Mouse (Mus musculus) neural tube, embryonic 10.5 days (tissue): Measurements from ENCODE around the gene Bfsp2.

Experiments used
- DNase-seq: peaks from one replicate; pipeline ENCODE4 v3.0.0-alpha.2; 2017; ENCODE audit warnings: low spot score; ENCODE audit errors: extremely low spot score

Bfsp2 gene

DNA sequence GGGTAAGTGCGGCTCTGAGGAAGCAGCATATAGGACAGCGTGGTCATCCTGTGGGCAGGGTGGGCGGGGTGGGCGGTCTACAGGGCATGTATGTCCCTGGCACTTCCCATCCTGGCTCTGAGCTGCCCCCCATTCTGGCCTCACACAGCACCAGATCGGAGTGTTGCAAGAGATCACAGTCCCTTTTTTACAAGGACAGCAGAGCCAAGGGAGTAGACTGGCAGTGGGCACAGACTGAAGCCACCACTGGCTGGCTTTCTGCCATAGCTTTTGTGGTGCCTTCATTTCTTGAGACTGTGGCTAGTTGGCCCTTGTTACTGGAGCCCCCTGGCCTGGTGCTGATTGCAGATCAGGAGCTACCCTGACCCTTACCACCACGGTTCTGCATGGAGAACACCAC is 6.0 kb upstream of the Bfsp2 start:
- no peak for DNase-seq

DNA sequence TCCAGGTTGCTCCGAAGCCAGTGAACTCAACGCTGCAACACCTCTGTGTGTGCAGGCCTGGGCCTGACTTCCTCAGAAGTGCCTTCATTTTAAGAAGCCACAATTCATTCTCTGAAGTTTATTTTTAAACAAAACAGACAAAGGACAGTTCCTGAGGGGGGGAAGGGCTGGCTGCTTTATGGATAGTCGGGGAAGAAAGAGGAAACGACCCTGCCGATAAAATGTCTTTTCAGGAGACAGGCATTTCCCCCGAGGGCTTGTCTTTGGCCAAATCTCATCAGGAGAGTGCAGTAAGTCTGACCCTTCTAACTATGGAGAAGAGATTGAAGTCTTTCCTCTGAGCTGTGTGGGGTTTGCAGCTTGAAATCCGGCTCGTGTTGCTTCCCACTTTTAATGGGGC is 5.4 kb upstream of the Bfsp2 start:
- no peak for DNase-seq

- no peak for DNase-seq
Measured at GRCm38 (mm10) chr9:103480603-103481220, 492 bp upstream of the Bfsp2 start.

DNA sequence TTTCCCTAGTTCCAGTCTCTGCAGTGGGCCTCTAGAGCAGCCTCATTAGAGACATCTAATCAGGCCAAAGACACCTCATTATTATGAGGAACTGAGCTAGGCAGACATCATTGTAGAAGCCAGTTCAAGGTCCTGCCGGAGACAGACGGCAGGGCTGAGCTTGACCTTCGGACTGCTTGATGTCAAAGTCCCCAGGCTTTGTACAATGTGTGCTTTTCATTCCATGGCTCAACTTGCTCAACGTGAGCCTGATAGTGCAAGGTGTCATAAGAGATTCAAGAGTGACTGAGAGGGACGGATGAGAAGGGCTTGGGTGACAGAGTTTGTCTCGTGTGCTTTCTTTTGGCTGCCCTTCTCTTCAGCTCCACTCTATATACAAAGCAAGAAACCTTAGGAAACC is 4.8 kb downstream of the Bfsp2 start:
- no peak for DNase-seq

- no peak for DNase-seq
Measured at GRCm38 (mm10) chr9:103473915-103474688, 6.1 kb downstream of the Bfsp2 start.

- no peak for DNase-seq
Measured at GRCm38 (mm10) chr9:103471784-103472183, 8.4 kb downstream of the Bfsp2 start.

- no peak for DNase-seq
Measured at GRCm38 (mm10) chr9:103469516-103469915, 10.7 kb downstream of the Bfsp2 start.

- DNase-seq = no peak
Measured at GRCm38 (mm10) chr9:103468911-103469310, 11.3 kb downstream of the Bfsp2 start.

DNA sequence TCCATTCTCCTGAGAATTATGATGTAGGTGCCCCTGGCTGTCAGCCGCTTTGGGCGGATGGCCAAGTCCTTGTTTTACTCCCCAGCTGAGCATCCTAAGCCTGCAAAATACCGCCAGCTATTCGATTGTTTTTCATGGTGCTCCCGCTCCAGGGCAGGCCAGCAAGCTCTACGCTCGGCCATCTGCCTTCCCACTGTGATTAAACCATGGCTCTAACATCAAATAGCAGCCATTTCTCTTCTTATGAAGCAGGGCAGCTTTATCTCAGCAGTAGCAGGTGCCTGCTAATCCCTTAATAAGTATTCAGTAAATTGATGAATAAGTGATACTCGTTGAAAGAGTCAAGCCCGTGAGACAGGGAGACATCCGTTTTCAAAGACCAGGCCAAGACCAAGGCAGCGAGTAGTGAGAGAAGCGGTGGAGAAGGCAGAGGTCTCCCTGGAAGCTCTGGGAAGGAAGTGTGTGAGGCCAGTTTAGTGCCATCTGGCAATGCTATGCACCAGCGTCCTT is 14.5 kb downstream of the Bfsp2 start:
- DNase-seq = no peak

- DNase-seq = no peak
Measured at GRCm38 (mm10) chr9:103465293-103465692, 14.9 kb downstream of the Bfsp2 start.

- no peak for DNase-seq
Measured at GRCm38 (mm10) chr9:103463833-103464232, 16.4 kb downstream of the Bfsp2 start.

DNA sequence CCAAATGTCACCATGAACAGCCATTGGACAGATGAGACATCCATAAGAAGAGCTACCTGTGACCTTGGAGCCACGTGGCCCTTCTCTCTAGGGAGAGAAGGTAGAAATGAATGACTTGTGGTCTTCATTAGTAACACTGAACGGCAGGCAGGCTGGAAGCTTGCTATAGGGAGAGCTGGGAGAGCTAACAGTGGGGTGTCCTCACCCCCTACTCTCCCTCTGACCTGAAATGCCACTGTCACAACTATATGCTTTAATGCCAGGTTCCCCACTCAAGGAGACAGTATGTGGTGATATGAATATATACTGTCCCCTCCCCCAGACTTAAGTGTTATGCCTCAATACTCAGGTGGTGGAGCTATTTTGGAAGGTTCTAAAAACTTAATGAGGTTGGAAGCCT is 20.4 kb downstream of the Bfsp2 start:
- DNase-seq = no peak

- DNase-seq = no peak
Measured at GRCm38 (mm10) chr9:103459307-103459706, 20.9 kb downstream of the Bfsp2 start.

- DNase-seq = no peak
Measured at GRCm38 (mm10) chr9:103449651-103450050, 30.6 kb downstream of the Bfsp2 start.

DNA sequence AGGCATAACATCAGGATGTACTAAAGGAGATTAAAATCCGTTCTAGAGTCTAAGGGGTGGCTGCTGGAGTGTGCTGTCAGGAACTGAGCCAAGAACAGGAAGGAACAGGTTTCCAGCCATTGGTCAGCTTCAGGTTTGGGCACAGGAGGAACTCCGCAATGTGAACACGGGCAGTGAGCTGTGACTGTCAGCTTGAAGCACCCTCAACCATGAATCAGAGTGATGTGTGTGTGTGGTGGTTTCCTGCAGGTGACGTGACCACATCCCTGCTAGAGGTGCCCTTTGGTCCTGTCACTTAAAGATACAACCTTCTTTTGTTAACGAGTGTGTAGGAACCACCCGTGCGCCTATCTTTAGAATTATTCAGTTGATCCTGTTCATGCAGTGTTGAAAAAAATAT is 31.1 kb downstream of the Bfsp2 start:
- no peak for DNase-seq

- DNase-seq = no peak
Measured at GRCm38 (mm10) chr9:103444656-103445055, 35.6 kb downstream of the Bfsp2 start.

GRCm38 (mm10) chr9:103443824-103444185 is 36.4 kb downstream of the Bfsp2 start:
- no peak for DNase-seq

- peak; percentile 19 for DNase-seq
Measured at GRCm38 (mm10) chr9:103443121-103443823, 36.9 kb downstream of the Bfsp2 start.

- no peak for DNase-seq
Measured at GRCm38 (mm10) chr9:103440597-103440996, 39.6 kb downstream of the Bfsp2 start.

GRCm38 (mm10) chr9:103437104-103437503 is 43.1 kb downstream of the Bfsp2 start:
- no peak for DNase-seq

GRCm38 (mm10) chr9:103434116-103434515 is 46.1 kb downstream of the Bfsp2 start:
- no peak for DNase-seq

- DNase-seq = no peak
Measured at GRCm38 (mm10) chr9:103432122-103432778, 48.0 kb downstream of the Bfsp2 start.
